Comparison of ENCODE assay signal across 18 mouse cellular contexts in genomic region chr7:19214369-19214768, GRCm38 (mm10). TPM values are rescaled to one million over a fixed set of nuclear protein-coding genes. Genes with fewer than 3 reads are reported as not detected.
DNase-seq lines count a peak whose midpoint lies in the region; ATAC-seq and TF ChIP-seq lines count a peak whose summit lies in the region.
"Had no signal": no experiment of that assay in that cellular context is flagged by ENCODE, and none has a peak within 500 bp of the region (broad histone marks: within the 10 kb centered on the region; RNA-seq: fewer than 3 reads in every experiment).

No protein-coding gene starts in this region.

- ATAC-seq in kidney, postnatal 0 days (replicated peaks; ENCODE audit: low FRiP score, low read depth): no peak
- ATAC-seq in limb, embryonic 11.5 days (ENCODE audit: insufficient number of reproducible peaks, low FRiP score, low TSS enrichment, low read depth): no peak
- no peak for ATAC-seq in midbrain, embryonic 14.5 days (ENCODE audit: low FRiP score, low TSS enrichment)
- ATAC-seq: midbrain, embryonic 16.5 days had no signal

- no peaks in the 10 kb centered on the region for H3K27me3 ChIP-seq in kidney, postnatal 0 days (ENCODE audit: insufficient read depth, low read length)
- H3K27me3 ChIP-seq in E14TG2a.4 (ENCODE audit: insufficient read depth, low read length): peaks cover 7% of the 10 kb centered on the region; the same call in 1 of the 2 replicates
- no peaks in the 10 kb centered on the region for H3K27me3 ChIP-seq in limb, embryonic 11.5 days (ENCODE audit: control insufficient read depth, insufficient read depth, low read length)
- H3K27me3 ChIP-seq in midbrain, embryonic 14.5 days (ENCODE audit: control insufficient read depth, insufficient read depth, low read length): no peaks in the 10 kb centered on the region

- no peaks in the 10 kb centered on the region for H3K36me3 ChIP-seq in kidney, postnatal 0 days (ENCODE audit: insufficient read depth, low read length)
- peaks cover 5% of the 10 kb centered on the region; the same call in 1 of the 2 replicates for H3K36me3 ChIP-seq in E14TG2a.4 (ENCODE audit: insufficient read depth, low read length)
- no peaks in the 10 kb centered on the region; the same call in 1 of the 2 replicates for H3K36me3 ChIP-seq in limb, embryonic 11.5 days (ENCODE audit: control insufficient read depth, insufficient read depth, low read length)
- no peaks in the 10 kb centered on the region for H3K36me3 ChIP-seq in midbrain, embryonic 14.5 days (ENCODE audit: control insufficient read depth, insufficient read depth, low read length)
- H3K36me3 ChIP-seq: G1E; hindbrain, embryonic 12.5 days; liver, embryonic 13.5 days had no signal

- H3K27ac ChIP-seq in kidney, postnatal 0 days: no peak overlapping the region
- H3K27ac ChIP-seq in limb, embryonic 11.5 days (replicated peaks; ENCODE audit: low read depth, low read length): no peak overlapping the region
- no peak overlapping the region for H3K27ac ChIP-seq in midbrain, embryonic 14.5 days (replicated peaks; ENCODE audit: low read depth, low read length)
- H3K27ac ChIP-seq: hindbrain, embryonic 12.5 days; liver, embryonic 13.5 days had no signal

- H3K4me1 ChIP-seq in kidney, postnatal 0 days (replicated peaks; ENCODE audit: insufficient read depth, low read length): peaks cover 17% of the 10 kb centered on the region; the same call in 1 of the 2 replicates
- H3K4me1 ChIP-seq in E14TG2a.4 (replicated peaks; ENCODE audit: low read depth, low read length): peaks cover 68% of the 10 kb centered on the region
- peaks cover 38% of the 10 kb centered on the region for H3K4me1 ChIP-seq in limb, embryonic 11.5 days (ENCODE audit: control insufficient read depth, insufficient read depth, low read length)
- H3K4me1 ChIP-seq in midbrain, embryonic 14.5 days (ENCODE audit: control insufficient read depth, insufficient read depth, low read length): peaks cover 9% of the 10 kb centered on the region

- no peak overlapping the region for H3K4me3 ChIP-seq in kidney, postnatal 0 days (replicated peaks; ENCODE audit: low read depth, low read length)
- H3K4me3 ChIP-seq in E14TG2a.4 (replicated peaks; ENCODE audit: low read length): peak overlapping the region; percentile 5; the same call in 1 of the 2 replicates
- no peak overlapping the region for H3K4me3 ChIP-seq in limb, embryonic 11.5 days (ENCODE audit: low read depth, low read length)
- no peak overlapping the region for H3K4me3 ChIP-seq in midbrain, embryonic 14.5 days (replicated peaks; ENCODE audit: low read depth, low read length)
- H3K4me3 ChIP-seq: hindbrain, embryonic 12.5 days; liver, embryonic 13.5 days; megakaryocyte, embryonic 14.5 days had no signal

- H3K4me2 ChIP-seq in kidney, postnatal 0 days (ENCODE audit: low read length): peak overlapping the region; percentile 15; the same call in 1 of the 2 replicates
- peak overlapping the region; percentile 13 for H3K4me2 ChIP-seq in limb, embryonic 11.5 days (ENCODE audit: low read depth, severe bottlenecking)
- no peak overlapping the region for H3K4me2 ChIP-seq in midbrain, embryonic 14.5 days (ENCODE audit: low read length)
- H3K4me2 ChIP-seq: hindbrain, embryonic 12.5 days; liver, embryonic 13.5 days had no signal

- DNase-seq in kidney, postnatal 0 days (ENCODE audit: low spot score): no peak
- DNase-seq in kidney, postnatal 14 days: no peak
- DNase-seq in 416B (ENCODE audit: low read depth): peak; percentile 70
- DNase-seq in limb, embryonic 11.5 days (ENCODE audit: low spot score): no peak
- DNase-seq in cerebellum, adult 11 months: no peak
- DNase-seq in midbrain, embryonic 14.5 days: no peak
- DNase-seq: adrenal gland, postnatal 14 days; cerebellum, adult 11-12 months; cerebellum, postnatal 25 days; kidney, adult 8-10 months; layer of hippocampus, postnatal 36 days; liver, embryonic 13.5 days; thymus, postnatal 14 days had no signal

- H3K9ac ChIP-seq in kidney, postnatal 0 days (ENCODE audit: low read depth, low read length): no peak overlapping the region
- no peak overlapping the region for H3K9ac ChIP-seq in limb, embryonic 11.5 days (ENCODE audit: low read length)
- H3K9ac ChIP-seq in midbrain, embryonic 14.5 days (replicated peaks; ENCODE audit: low read length): no peak overlapping the region
- H3K9ac ChIP-seq: hindbrain, embryonic 12.5 days; liver, embryonic 13.5 days had no signal

- no peaks in the 10 kb centered on the region for H3K9me3 ChIP-seq in kidney, postnatal 0 days (replicated peaks; ENCODE audit: low read length)
- peaks cover 17% of the 10 kb centered on the region for H3K9me3 ChIP-seq in E14TG2a.4 (ENCODE audit: low read length)
- H3K9me3 ChIP-seq in limb, embryonic 11.5 days (ENCODE audit: control insufficient read depth, low read length): no peaks in the 10 kb centered on the region
- no peaks in the 10 kb centered on the region for H3K9me3 ChIP-seq in midbrain, embryonic 14.5 days (ENCODE audit: control insufficient read depth, low read length)
- H3K9me3 ChIP-seq: hindbrain, embryonic 12.5 days had no signal

- no peak for TF ChIP-seq CTCF in kidney, postnatal 0 days (IDR thresholded peaks at IDR 0.05; ENCODE audit: low read depth)
- TF ChIP-seq CTCF in E14TG2a.4 (conservative IDR thresholded peaks at IDR 0.05; ENCODE audit: low read length): no peak

- WGBS in kidney, postnatal 0 days: 69% methylated on average over 7 of the region's 7 CpGs
- WGBS in limb, embryonic 11.5 days: 69% methylated on average over 7 of the region's 7 CpGs
- WGBS in midbrain, embryonic 14.5 days: 82% methylated on average over 7 of the region's 7 CpGs

RNA-seq across cellular contexts. Expression of gene Gpr4, which starts 2.0 kb away (rescaled TPM):
- polyA plus RNA-seq in kidney, postnatal 0 days (2015; fragmentation: Nextera tagmentation; extraction: Ambion mirVana): 5.1 and 5.2 TPM in 2 replicates
- 8.7 and 10.5 TPM in 2 replicates for polyA plus RNA-seq in limb, embryonic 11.5 days (2014; fragmentation: Nextera tagmentation; extraction: Ambion mirVana)
- 1.8 and 2.5 TPM in 2 replicates for polyA plus RNA-seq in midbrain, embryonic 14.5 days (2014; fragmentation: Nextera tagmentation; extraction: Ambion mirVana)

RNA-seq across cellular contexts. Expression of gene Opa3, which starts 13.8 kb away (rescaled TPM):
- polyA plus RNA-seq in kidney, postnatal 0 days (2015; fragmentation: Nextera tagmentation; extraction: Ambion mirVana): 30.4 and 30.5 TPM in 2 replicates
- 42.9 and 43.2 TPM in 2 replicates for polyA plus RNA-seq in limb, embryonic 11.5 days (2014; fragmentation: Nextera tagmentation; extraction: Ambion mirVana)
- 33.2 and 35.0 TPM in 2 replicates for polyA plus RNA-seq in midbrain, embryonic 14.5 days (2014; fragmentation: Nextera tagmentation; extraction: Ambion mirVana)

RNA-seq across cellular contexts. Expression of gene Eml2, which starts 38.1 kb away (rescaled TPM):
- 10.6 and 13.1 TPM in 2 replicates for polyA plus RNA-seq in kidney, postnatal 0 days (2015; fragmentation: Nextera tagmentation; extraction: Ambion mirVana)
- polyA plus RNA-seq in limb, embryonic 11.5 days (2014; fragmentation: Nextera tagmentation; extraction: Ambion mirVana): 2.2 and 2.3 TPM in 2 replicates
- 2.6 and 9.3 TPM in 2 replicates for polyA plus RNA-seq in midbrain, embryonic 14.5 days (2014; fragmentation: Nextera tagmentation; extraction: Ambion mirVana)

RNA-seq across cellular contexts. Expression of gene Gipr, which starts 48.4 kb away (rescaled TPM):
- 0.08 and 0.09 TPM in 2 replicates for polyA plus RNA-seq in kidney, postnatal 0 days (2015; fragmentation: Nextera tagmentation; extraction: Ambion mirVana)
- 0.23 TPM in 1 of 2 replicates, not detected in the other for polyA plus RNA-seq in limb, embryonic 11.5 days (2014; fragmentation: Nextera tagmentation; extraction: Ambion mirVana)
- polyA plus RNA-seq in midbrain, embryonic 14.5 days (2014; fragmentation: Nextera tagmentation; extraction: Ambion mirVana): 2.6 and 3.1 TPM in 2 replicates

RNA-seq across cellular contexts. Expression of gene Vasp, which starts 57.2 kb away (rescaled TPM):
- 89.4 and 94.4 TPM in 2 replicates for polyA plus RNA-seq in kidney, postnatal 0 days (2015; fragmentation: Nextera tagmentation; extraction: Ambion mirVana)
- polyA plus RNA-seq in limb, embryonic 11.5 days (2014; fragmentation: Nextera tagmentation; extraction: Ambion mirVana): 62.3 and 65.6 TPM in 2 replicates
- 28.9 and 29.1 TPM in 2 replicates for polyA plus RNA-seq in midbrain, embryonic 14.5 days (2014; fragmentation: Nextera tagmentation; extraction: Ambion mirVana)
